Mouse (Mus musculus): Measurements from ENCODE around the gene Ctdspl.

The Ctdspl gene

GRCm38 (mm10) chr9:118926111-118926650 lies at the start of gene Ctdspl:
Ctdspl (plus strand) TSS chr9:118926453.
- no peak for DNase-seq (ENCODE audit: low read depth, low spot score)

DNA sequence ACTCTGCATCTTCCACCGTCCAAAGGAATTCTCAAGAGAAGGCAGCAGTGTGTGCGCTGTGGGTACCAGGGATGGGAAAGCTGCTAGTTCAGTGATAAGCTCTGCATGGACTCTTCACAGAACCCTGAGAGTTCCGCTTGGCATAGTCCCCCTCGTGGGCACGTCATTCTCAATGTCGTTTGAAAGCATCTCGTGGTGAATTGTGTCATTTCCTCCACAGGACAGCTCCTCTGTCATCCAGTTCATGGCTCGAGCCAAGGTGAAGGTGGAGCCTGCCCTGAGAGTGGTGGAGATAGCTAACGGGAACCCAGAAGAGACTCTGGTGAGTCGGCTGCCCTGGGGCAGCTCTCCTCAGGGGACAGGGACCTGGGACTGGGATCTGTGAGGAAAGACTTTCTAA lies 49.4 kb upstream of the Ctdspl start:
- DNase-seq (ENCODE audit: low read depth, low spot score): no peak

GRCm38 (mm10) chr9:118877365-118878008 lies 48.8 kb upstream of the Ctdspl start:
- DNase-seq (ENCODE audit: low read depth, low spot score): no peak

DNA sequence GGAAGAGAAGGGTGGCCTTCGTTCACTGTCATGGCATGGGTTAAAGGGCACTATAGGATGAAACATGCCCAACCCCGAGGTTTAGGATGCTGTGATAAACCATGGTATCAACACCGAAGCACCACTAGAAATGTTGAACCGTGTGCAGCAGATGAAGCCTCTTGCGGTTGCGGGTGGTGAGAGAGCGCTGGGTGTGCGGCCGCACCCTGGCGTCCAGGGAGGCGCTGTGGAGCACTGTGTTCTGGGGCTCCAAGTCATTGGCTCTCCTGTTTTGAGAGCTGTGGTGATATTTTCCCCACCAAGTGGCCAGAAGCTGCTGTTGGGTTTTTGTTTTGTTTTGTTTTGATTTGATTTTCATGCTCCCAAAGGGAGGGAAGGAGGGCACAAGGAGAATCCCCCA lies 47.7 kb upstream of the Ctdspl start:
- peak; percentile 57 for DNase-seq (ENCODE audit: low read depth, low spot score)

GRCm38 (mm10) chr9:118881281-118881945 lies 44.8 kb upstream of the Ctdspl start:
- peak; percentile 65 for DNase-seq (ENCODE audit: low read depth, low spot score)

DNA sequence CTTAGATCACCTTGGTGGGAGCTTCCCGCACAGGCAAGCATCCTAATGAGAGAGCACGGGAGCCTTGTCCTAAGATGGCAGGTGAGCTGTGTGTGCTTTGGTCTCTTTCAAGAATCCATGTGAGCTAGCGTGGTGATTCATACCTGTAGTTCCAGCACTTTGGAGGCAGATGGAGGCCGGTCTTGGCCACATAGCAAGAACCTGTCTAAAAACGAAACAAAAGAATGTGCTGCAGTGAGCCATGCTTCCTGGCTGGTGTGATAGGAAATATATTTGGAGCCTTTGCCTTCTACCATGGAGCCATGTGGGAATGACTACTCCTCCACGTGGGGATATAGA lies 44.3 kb upstream of the Ctdspl start:
- DNase-seq (ENCODE audit: low read depth, low spot score): no peak

GRCm38 (mm10) chr9:118883150-118883549 lies 43.1 kb upstream of the Ctdspl start:
- no peak for DNase-seq (ENCODE audit: low read depth, low spot score)

- DNase-seq (ENCODE audit: low read depth, low spot score): no peak
Measured at GRCm38 (mm10) chr9:118885785-118886184, 40.5 kb upstream of the Ctdspl start.

DNA sequence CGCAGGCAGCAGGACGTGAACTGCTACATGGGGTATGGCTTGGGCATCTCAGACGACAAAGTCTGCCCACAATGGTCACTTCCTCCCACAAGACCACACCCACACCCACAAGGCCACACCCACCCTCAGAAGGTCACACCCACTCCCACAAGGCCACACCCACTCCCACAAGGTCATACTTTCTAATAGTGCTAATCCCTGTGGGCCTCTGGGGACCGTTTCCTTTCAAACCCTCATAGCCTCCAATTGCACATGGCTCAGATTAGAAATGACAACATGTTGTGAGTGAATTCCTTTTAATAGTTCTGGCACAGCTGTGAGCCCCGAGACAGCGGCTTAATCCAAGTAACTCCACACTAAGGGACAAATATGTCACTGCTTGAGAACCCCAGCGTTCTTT lies 39.1 kb upstream of the Ctdspl start:
- no peak for DNase-seq (ENCODE audit: low read depth, low spot score)

GRCm38 (mm10) chr9:118887734-118888133 lies 38.5 kb upstream of the Ctdspl start:
- no peak for DNase-seq (ENCODE audit: low read depth, low spot score)

- DNase-seq (ENCODE audit: low read depth, low spot score): no peak
Measured at GRCm38 (mm10) chr9:118890149-118890548, 36.1 kb upstream of the Ctdspl start.

DNA sequence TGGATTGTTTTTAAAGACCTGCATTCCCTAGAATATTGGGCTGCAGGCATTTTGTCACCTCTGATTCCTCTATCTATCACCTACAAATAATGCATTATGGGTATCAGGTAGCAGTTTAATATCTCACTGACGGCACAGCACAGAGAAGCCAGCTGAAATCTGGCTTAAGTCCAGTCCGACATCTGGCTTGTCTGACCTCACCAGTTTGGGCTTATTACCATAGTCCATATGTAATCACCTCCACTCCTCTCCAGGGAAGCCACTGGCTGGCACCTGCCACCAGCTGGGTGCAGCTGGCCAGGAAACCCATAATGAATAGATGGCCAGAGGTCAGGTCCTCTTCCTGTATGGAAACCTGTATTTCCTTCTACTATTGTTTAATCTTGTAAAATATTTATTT lies 35.6 kb upstream of the Ctdspl start:
- DNase-seq (ENCODE audit: low read depth, low spot score): no peak

DNA sequence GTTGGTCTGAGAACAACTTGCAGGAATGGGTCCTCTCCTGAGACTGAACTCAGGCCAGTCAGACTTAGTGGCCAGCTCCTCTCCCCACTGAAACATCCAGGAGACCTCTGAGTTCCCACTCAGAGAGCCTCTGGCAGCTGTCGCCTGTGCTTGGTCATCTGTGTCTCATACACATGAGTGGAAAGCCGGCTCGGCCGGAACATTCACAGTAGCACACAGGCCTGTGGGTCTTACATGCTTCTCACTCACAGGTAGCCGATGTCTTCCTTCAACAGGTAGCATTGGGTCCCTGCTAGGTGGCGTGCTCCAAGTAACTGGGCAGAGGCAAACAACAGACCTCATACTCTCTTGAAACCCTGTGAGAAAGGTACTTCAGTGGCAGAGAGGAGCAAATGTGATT lies 35.2 kb upstream of the Ctdspl start:
- DNase-seq (ENCODE audit: low read depth, low spot score): no peak

DNA sequence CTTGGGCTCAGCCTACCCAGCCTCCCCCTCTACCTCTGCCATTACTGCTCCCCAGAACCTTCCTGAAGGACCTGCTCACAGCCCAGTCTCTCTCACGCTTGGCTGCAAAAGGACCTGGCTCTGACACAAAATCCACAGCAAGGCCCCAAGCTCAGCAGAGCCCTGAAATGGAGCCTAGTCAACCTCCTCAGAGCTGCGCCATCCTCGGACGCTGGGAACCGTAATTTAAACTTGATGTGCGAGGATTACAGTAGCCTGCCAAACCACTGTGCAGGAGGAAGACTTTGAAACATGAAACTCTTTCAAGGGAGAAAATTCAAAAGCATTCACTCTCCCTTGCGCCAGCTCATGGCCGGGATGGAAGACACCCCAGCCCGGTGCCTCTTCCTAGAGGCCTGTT lies 34.7 kb upstream of the Ctdspl start:
- DNase-seq (ENCODE audit: low read depth, low spot score): no peak

- no peak for DNase-seq (ENCODE audit: low read depth, low spot score)
Measured at GRCm38 (mm10) chr9:118895101-118895500, 31.2 kb upstream of the Ctdspl start.

GRCm38 (mm10) chr9:118900677-118901076 lies 25.6 kb upstream of the Ctdspl start:
- no peak for DNase-seq (ENCODE audit: low read depth, low spot score)

DNA sequence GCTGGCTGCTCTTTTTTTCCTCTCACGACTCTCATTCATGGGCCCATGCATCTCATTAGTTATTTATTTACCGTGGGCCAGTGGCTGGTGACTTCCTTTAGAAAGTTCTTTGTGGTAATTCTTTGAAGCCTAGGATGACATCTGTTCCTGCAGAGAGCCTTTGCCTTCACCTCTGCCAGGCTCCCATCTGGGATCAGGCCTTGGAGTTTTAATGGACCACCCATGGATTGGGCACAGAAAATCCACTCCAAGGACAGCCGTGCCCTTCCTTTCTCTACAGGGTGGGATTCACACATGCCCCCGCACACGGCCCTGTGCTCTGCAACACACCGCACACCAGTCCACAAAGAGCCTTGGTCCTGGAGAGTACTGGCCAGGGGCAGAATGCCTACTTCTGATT lies 24.3 kb upstream of the Ctdspl start:
- no peak for DNase-seq (ENCODE audit: low read depth, low spot score)

DNA sequence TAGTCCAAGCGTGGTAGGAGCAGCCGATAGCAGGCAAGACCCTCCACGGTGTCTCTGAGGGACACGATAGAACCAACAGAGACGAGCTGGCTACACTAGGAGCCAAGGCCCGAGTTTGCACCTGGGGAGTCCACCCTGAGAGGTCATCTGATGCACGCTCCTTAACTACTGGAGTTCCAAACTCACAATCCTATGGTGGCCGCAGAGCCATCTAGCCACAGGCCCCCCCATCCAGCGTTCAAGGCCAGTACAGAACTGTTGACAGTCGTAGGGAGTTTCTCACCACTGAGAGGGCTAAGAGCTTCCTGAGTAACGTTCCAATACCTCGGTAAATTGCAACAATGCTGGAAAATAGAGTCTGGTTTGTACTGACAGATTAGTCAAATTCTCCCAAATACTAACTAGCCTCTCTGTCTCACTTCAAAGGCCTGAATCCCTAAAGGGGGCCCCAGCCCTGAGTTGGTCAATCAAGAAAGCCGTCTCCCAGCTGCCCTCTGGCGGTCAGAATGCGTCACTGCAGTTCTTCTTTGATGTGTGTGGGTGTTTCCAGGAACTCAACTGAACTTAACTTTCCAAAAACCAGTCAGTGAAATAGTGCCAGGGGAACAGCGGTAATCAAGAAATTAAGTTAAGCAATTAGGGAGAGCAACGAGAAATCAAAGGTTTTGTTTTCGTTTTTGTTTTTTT lies 18.2 kb upstream of the Ctdspl start:
- DNase-seq (ENCODE audit: low read depth, low spot score): peak; percentile 75

DNA sequence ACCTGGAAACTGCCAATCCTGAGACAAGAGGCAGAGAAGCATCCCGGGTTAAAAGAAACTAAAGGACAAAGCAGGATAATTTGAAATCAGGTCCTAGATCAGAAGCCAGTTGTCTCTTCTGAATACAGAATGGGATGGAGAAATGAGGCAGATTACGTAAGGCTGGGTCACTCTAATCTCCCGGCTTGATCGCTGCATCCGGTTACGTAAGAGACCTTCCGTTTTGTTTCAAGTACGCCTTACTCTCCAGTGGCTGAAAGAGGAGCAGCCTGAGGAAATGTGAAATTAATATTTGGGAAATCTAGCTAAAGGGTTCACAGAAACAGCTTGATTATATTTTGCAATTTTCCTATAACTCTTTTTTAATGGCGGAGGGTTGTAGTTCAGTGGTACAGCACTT lies 13.2 kb upstream of the Ctdspl start:
- no peak for DNase-seq (ENCODE audit: low read depth, low spot score)

GRCm38 (mm10) chr9:118913613-118914012 lies 12.6 kb upstream of the Ctdspl start:
- no peak for DNase-seq (ENCODE audit: low read depth, low spot score)

DNA sequence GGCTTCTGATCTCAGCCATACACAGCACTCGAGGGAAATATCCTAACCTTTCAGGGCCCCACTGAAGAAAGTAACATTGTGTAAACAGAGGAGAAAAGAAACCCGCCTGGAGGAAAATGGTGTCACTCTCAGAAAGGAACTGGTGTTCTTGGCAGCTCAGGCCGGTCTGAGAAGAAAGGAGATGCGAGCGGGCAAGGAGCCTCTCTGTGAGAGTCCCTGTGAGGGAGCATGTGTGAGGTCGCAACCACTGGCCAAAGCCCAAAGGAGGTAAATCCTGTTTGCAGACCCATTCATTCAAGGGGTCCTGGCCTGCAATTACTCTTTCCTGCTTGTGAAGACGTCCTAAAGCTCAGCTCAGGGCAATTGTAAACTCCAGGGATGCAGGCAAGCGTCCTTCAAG lies 11.7 kb upstream of the Ctdspl start:
- no peak for DNase-seq (ENCODE audit: low read depth, low spot score)

DNA sequence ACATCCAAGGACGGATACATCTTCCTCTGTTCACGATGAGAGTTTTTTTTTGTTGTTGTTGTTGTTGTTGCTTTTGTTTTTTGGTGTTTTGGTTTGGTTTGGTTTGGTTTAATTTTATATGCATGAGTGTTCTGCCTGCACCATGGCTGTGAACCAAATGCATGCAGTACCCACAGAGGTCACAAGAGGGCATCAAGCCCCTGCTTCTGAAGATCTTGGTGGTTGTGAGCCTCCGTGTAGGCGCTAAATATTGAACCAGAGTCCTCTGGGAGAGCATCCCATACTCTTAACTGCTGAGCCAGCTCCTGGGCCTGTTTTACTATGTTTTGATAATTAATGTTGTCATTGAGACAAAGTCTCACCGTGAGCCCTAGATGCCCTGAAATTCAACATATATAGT lies 11.0 kb upstream of the Ctdspl start:
- peak; percentile 75 for DNase-seq (ENCODE audit: low read depth, low spot score)

- no peak for DNase-seq (ENCODE audit: low read depth, low spot score)
Measured at GRCm38 (mm10) chr9:118919672-118920186, 6.5 kb upstream of the Ctdspl start.
